Mouse (Mus musculus) kidney, embryonic 16.5 days (tissue): ENCODE measurements around the gene Hs6st1. TPM values are rescaled to one million over a fixed set of nuclear protein-coding genes. Genes with fewer than 3 reads are reported as not detected.

ENCODE experiments used
- ATAC-seq: fragments of 200-750 bp; cut with Nextera tagmentation; 2 replicates; pipeline ENCODE4 v1.8.0; 2017; ENCODE audit warnings: moderate TSS enrichment; ENCODE audit not compliant: low FRiP score, low TSS enrichment
- H3K27ac ChIP-seq: fragments of 300-500 bp; sonication (generic); 2 replicates; pipeline ENCODE4 v1.5.1; 2014; ENCODE audit warnings: low read length
- H3K27me3 ChIP-seq: fragments of 300-500 bp; sonication (generic); 2 replicates; pipeline ENCODE4 v1.6.1; 2014; ENCODE audit warnings: low read length, control low read depth, mixed read lengths; ENCODE audit not compliant: insufficient read depth
- H3K36me3 ChIP-seq: fragments of 300-500 bp; sonication (generic); 2 replicates; pipeline ENCODE4 v1.6.1; 2014; ENCODE audit warnings: low read length, control low read depth, mixed read lengths; ENCODE audit not compliant: insufficient read depth
- H3K4me1 ChIP-seq: fragments of 300-500 bp; sonication (generic); 2 replicates; pipeline ENCODE4 v1.6.1; 2014; ENCODE audit warnings: low read length, control low read depth, mixed read lengths; ENCODE audit not compliant: insufficient read depth
- H3K4me2 ChIP-seq: fragments of 300-500 bp; sonication (generic); replicated peaks from 2 replicates; pipeline ENCODE4 v1.6.1; 2014; ENCODE audit warnings: low read depth, low read length
- H3K4me3 ChIP-seq: fragments of 300-500 bp; sonication (generic); 2 replicates; pipeline ENCODE4 v1.5.1; 2014; ENCODE audit warnings: mild to moderate bottlenecking, low read length
- H3K9ac ChIP-seq: fragments of 300-500 bp; sonication (generic); replicated peaks from 2 replicates; pipeline ENCODE4 v1.6.1; 2014; ENCODE audit warnings: low read length
- H3K9me3 ChIP-seq: fragments of 300-500 bp; sonication (generic); 2 replicates; pipeline ENCODE4 v1.6.1; 2016; ENCODE audit warnings: low read length, control low read depth
- WGBS: fragments of 180-500 bp; shearing (Covaris S2); extraction: QIAGEN DNeasy Blood & Tissue Kit; methylation state at CpG from one replicate; pipeline ENCODE4 v1.1.7; 2014; 5-methylcytosine and 5-hydroxymethylcytosine counted together
- polyA plus RNA-seq: library from polyadenylated mRNA; unstranded; fragments of >200 nt; fragmentation: Nextera tagmentation; extraction: Ambion mirVana; gene quantifications from 2 replicates; pipeline ENCODE4 v1.2.1, GENCODE M21; 2015

Hs6st1 gene
- polyA plus RNA-seq, 1 experiment from 2014 or later, result 8.0 TPM

DNA sequence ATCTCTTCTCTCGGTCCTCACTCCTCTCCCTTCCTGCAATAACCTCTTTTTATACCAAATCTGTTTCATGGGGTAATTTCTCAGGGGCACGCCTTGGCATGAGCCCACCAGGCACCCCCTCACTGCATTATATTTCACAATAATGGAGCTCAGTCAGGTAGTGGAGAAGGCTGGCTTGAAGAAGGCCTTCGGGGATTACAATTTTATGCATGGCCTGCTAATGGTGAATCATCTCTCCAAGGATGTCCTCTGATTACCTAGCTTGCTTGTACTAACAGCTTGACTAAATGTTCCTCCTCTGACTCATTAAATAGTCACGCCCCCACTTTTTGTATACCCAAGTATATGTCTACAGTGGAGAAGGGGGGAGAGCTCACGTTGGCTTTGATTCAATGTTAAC, 48.3 kb downstream of the Hs6st1 start:
- H3K27me3 ChIP-seq, result no peaks in the 10 kb centered on the region
- H3K4me2 ChIP-seq, result no peak overlapping the region
- H3K4me1 ChIP-seq, result no peaks in the 10 kb centered on the region
- 64% methylated on average over 5 of the region's 5 CpGs for WGBS
- ATAC-seq, result no peak
- no peak overlapping the region for H3K27ac ChIP-seq
- no peaks in the 10 kb centered on the region for H3K9me3 ChIP-seq
- H3K9ac ChIP-seq, result no peak overlapping the region
- H3K36me3 ChIP-seq, result no peaks in the 10 kb centered on the region
- H3K4me3 ChIP-seq, result no peak overlapping the region

DNA sequence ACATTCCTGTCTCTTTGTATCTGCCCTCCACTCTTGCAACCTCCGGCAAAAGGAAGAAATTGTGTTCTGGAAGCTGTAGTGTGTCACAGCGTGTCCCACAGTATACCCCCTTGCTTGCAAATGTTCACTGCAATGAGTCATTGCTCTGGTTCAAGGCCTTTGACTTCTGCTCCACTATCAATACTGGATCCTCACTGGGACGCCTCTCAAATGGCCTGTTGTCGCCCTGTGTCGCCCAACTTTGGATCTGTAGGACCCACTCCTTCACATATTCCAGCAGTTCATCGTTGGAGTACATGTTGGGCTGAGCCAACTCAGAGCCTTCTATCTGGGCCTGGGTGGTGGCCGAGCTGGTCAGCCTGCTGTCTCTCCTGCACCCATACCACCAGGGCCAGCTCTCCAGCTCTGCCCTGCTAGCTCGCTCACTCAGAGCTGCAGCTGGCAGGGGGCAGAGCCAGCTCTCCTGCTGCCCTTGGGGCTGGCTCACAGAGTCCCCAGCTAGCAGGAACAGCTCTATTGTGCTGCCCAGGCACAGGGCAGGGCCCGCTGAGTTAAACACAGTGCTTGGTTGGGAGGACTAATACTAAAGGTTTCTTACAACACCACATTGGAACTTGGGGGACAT, 50.0 kb downstream of the Hs6st1 start:
- Histone ChIP-seq H3K4me1 (no peaks in the 10 kb centered on the region), H3K27ac (no peak overlapping the region), H3K4me3 (no peak overlapping the region), H3K9me3 (no peaks in the 10 kb centered on the region), H3K36me3 (no peaks in the 10 kb centered on the region), H3K27me3 (no peaks in the 10 kb centered on the region), H3K9ac (no peak overlapping the region), H3K4me2 (no peak overlapping the region)
- WGBS, result 83% methylated on average over 9 of the region's 9 CpGs
- no peak for ATAC-seq

DNA sequence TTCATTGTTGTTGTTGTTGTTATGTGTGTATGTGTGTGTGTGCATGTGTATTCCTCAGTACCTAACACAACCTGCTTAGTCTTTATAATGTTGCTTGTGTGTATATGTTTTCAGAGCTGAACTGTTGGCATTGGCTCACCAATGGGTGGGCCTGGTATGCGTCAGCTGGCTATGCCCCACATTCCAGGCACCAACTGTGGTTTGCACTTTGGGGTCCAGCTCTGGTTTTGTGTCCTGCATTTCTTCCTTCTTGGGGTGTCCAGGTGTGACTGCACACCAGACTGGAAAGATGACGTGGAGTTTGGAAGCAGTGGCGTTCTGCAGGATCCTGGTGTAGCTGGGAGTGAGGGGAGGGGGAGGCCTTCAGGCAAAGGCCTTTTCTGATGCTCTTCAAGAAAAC, 50.8 kb downstream of the Hs6st1 start:
- H3K27ac ChIP-seq, result no peak overlapping the region
- no peaks in the 10 kb centered on the region for H3K36me3 ChIP-seq
- no peaks in the 10 kb centered on the region for H3K9me3 ChIP-seq
- no peaks in the 10 kb centered on the region for H3K4me1 ChIP-seq
- H3K9ac ChIP-seq, result no peak overlapping the region
- H3K4me3 ChIP-seq, result no peak overlapping the region
- no peak overlapping the region for H3K4me2 ChIP-seq
- no peak for ATAC-seq
- 71% methylated on average over 3 of the region's 3 CpGs for WGBS
- H3K27me3 ChIP-seq, result no peaks in the 10 kb centered on the region

DNA sequence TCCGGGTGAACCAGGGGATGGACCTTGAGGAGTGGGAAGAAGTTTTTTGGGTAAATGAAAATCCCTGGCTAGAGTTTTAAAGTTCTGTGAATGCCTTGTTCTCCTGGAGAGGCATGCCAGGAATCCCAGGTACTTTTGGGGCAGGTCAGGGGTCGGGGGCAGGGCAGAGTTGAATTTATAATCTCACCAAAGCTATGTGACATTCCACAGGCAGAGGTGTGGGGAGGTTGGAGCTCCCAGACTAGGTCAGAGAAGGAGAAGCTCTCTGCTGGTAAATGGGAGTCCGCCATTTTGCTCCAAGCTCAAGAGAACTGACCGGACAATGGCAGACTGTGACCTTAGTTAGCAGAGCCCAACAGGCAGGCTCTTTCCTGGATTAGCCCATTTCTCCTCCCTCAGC, 51.2 kb downstream of the Hs6st1 start:
- H3K9me3 ChIP-seq, result peaks cover 2% of the 10 kb centered on the region; the same call in 1 of the 2 replicates
- H3K36me3 ChIP-seq, result no peaks in the 10 kb centered on the region

DNA sequence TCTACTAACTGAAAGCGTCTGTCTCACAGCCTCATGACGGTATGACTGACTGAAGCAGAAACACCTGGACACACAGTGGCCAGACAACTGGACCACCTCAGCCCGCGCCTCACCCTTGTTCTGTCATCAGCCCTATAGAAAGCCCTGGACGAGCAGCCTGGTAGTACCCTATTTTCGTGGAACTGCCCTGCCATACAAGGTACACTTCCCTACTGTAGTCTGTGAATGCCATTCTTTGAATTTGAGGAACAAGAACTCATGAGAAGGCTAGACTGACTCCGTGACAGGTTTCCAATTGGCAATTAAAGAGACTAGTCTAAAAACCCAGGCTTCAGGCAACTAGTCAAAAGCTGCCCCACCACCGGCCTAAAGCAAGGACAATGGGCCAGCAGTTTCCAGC, 53.0 kb downstream of the Hs6st1 start:
- 88% methylated on average over 8 of the region's 8 CpGs for WGBS
- no peak overlapping the region for H3K4me3 ChIP-seq
- no peaks in the 10 kb centered on the region for H3K36me3 ChIP-seq
- H3K4me2 ChIP-seq, result no peak overlapping the region
- no peak for ATAC-seq
- no peak overlapping the region for H3K27ac ChIP-seq
- peaks cover 4% of the 10 kb centered on the region; the same call in 1 of the 2 replicates for H3K9me3 ChIP-seq
- H3K4me1 ChIP-seq, result no peaks in the 10 kb centered on the region
- H3K9ac ChIP-seq, result no peak overlapping the region
- H3K27me3 ChIP-seq, result no peaks in the 10 kb centered on the region

More for the DNA sequence above, 51.2 kb downstream of the Hs6st1 start:
- Histone ChIP-seq H3K9ac (no peak overlapping the region), H3K27me3 (no peaks in the 10 kb centered on the region), H3K4me2 (no peak overlapping the region), H3K4me1 (no peaks in the 10 kb centered on the region), H3K27ac (no peak overlapping the region), H3K4me3 (no peak overlapping the region)
- 88% methylated on average over 4 of the region's 4 CpGs for WGBS
- no peak for ATAC-seq

DNA sequence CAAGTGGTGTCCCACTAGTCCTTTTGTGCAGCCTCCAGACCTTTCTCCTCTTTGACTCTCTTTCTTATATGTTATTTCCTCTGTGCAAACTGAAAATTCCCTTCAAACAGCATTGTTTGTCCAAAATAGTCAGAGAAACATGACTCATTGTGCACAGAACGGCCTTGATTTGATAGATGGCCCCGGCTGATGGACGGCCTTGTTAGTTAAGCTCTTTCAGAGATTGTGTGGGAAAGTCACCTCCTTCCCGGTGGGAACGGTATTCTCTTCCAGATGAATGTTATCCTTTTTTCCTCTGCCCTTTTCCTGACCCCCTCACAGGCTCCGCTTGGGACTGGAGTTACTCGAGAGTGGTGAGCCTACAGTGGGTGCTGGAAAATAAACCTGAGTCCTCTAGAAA, 56.9 kb downstream of the Hs6st1 start:
- Histone ChIP-seq H3K36me3 (no peaks in the 10 kb centered on the region), H3K9me3 (peaks cover 4% of the 10 kb centered on the region; the same call in 1 of the 2 replicates), H3K27ac (no peak overlapping the region), H3K4me3 (no peak overlapping the region), H3K9ac (no peak overlapping the region), H3K4me1 (peaks cover 13% of the 10 kb centered on the region), H3K4me2 (no peak overlapping the region), H3K27me3 (no peaks in the 10 kb centered on the region)
- no peak for ATAC-seq
- WGBS, result 28% methylated on average over 7 of the region's 7 CpGs

DNA sequence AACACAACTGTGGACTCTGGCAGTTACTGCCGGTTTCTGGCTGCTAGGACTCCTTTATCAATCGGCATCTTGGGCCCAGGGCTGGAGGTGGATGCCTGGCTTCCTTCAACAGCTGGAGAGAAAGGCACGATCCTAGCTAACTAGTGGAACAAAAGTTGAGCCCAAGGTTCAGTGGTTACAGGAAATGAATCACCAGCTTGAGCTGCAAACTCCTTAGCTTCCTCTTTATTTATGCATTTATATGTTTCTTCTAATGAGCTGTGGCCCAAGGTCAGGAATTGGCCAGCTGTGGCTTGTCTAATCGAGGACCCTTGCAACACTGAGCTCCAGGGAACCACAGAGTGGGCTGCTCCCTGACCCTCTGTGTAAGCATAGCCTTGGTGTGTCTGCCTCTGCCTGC, 60.9 kb downstream of the Hs6st1 start:
- Histone ChIP-seq H3K4me2 (no peak overlapping the region), H3K4me1 (peaks cover 27% of the 10 kb centered on the region), H3K27ac (peak overlapping the region; percentile 87), H3K27me3 (no peaks in the 10 kb centered on the region), H3K36me3 (no peaks in the 10 kb centered on the region), H3K9me3 (peaks cover 4% of the 10 kb centered on the region; the same call in 1 of the 2 replicates), H3K9ac (no peak overlapping the region), H3K4me3 (no peak overlapping the region)
- WGBS, result 7% methylated on average over 4 of the region's 4 CpGs
- ATAC-seq, result peak; percentile 88

DNA sequence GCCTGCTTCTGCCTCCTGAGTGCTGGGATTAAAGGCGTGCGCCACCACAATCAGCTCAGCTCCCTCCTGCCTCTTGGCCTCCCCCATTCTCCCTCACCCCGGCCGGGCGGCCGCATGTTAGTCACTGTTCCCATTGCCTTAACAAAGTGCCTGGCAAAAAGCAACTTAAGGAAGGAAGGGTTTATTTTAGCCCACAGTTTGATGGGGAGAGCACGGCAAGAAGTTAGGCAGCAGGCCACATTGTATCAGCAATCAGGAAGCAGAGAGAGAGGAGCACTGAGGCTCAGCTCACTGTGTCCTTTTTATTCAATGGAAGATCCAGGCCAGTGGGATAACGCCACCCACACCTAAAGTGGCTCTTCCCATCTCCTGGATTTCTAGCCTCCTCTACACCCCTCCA, 61.7 kb downstream of the Hs6st1 start:
- no peak for ATAC-seq
- Histone ChIP-seq H3K4me2 (no peak overlapping the region), H3K27me3 (no peaks in the 10 kb centered on the region), H3K4me1 (peaks cover 27% of the 10 kb centered on the region), H3K9me3 (no peaks in the 10 kb centered on the region), H3K9ac (no peak overlapping the region), H3K4me3 (no peak overlapping the region), H3K27ac (peak overlapping the region; percentile 32; the same call in 1 of the 2 replicates), H3K36me3 (no peaks in the 10 kb centered on the region)
- 94% methylated on average over 8 of the region's 8 CpGs for WGBS

DNA sequence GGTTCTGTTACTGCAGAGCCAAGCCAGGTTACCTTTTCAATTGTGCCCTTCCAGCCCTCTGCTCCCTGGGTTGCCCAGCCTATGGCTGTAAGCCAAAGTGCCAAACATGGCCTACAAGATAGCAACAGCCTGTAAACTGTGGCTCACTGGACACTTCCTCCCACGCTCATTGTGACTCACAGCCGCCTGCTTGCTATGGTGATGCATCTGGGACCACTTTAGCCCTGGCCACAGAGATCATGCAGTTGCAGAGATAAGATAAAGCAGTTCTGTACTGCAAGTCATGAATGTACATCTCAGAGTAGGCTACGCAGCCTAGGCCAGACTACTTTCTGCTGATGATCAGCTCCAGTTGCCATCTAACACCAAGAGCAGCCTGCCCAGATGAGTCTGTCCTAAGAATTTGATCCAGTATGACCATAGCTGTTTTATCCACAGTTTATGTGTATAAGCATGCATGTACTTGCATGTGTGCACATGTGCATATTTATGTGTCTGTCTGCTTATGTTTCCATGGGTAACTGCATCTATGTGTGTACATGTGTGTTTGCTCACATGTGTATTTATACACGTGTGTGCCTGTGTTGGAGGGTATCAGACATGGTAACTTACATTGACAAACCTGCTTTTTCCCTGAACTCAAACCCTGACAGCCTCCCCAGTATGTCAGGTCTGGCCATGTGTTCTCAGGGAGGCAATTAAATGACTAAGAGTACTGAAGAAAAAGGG, 62.3 kb downstream of the Hs6st1 start:
- Histone ChIP-seq H3K4me2 (no peak overlapping the region), H3K27me3 (no peaks in the 10 kb centered on the region), H3K9me3 (no peaks in the 10 kb centered on the region), H3K27ac (no peak overlapping the region), H3K36me3 (no peaks in the 10 kb centered on the region), H3K4me3 (no peak overlapping the region), H3K4me1 (peaks cover 27% of the 10 kb centered on the region), H3K9ac (no peak overlapping the region)
- ATAC-seq, result no peak
- WGBS, result 92% methylated on average over 4 of the region's 4 CpGs

DNA sequence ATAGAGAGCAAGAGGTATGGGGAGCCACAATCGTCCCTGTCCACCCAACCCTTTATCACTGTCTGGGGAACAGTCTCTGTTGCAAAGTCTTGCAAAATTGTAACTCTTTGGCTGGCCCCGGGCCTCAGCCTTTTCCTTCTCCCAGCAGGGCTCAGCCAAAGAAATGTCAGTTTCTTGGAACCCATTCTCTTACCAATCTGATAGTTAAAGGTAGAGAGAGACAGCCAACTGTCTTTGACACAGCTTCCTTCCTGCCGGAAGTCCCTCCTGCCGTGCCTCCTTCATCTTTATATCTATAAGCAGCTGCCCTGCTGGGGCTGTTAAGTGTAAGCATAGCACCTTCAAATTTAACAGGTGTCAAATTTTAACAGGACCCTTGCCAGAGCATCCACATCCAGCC, 63.0 kb downstream of the Hs6st1 start:
- no peaks in the 10 kb centered on the region for H3K9me3 ChIP-seq
- H3K36me3 ChIP-seq, result no peaks in the 10 kb centered on the region
- WGBS, result 50% methylated on average over 4 of the region's 4 CpGs
- no peak overlapping the region for H3K9ac ChIP-seq
- no peak overlapping the region for H3K4me3 ChIP-seq
- ATAC-seq, result no peak
- H3K4me1 ChIP-seq, result peaks cover 27% of the 10 kb centered on the region
- no peaks in the 10 kb centered on the region for H3K27me3 ChIP-seq
- H3K4me2 ChIP-seq, result no peak overlapping the region
- no peak overlapping the region for H3K27ac ChIP-seq
